Mouse (Mus musculus): ENCODE results near the gene Riox1.
"Not testable (repeated sequence)": the region's sequence is repeated elsewhere in the genome, so short reads cannot be mapped to it uniquely, and the experiment has no call there.

The Riox1 gene

GRCm38 (mm10) chr12:83949776-83950492 is 474 bp upstream of the Riox1 start:
- no peak for DNase-seq (ENCODE audit: low spot score)

GRCm38 (mm10) chr12:83950840-83951701 is 663 bp downstream of the Riox1 start:
- DNase-seq (ENCODE audit: low spot score): peak; percentile 67

GRCm38 (mm10) chr12:83951711-83952575 is 1.5 kb downstream of the Riox1 start:
- no peak for DNase-seq (ENCODE audit: low spot score)

GRCm38 (mm10) chr12:83958278-83958677 is 7.9 kb downstream of the Riox1 start:
- DNase-seq (ENCODE audit: low spot score): no peak

GRCm38 (mm10) chr12:83965235-83965634 is 14.8 kb downstream of the Riox1 start:
- DNase-seq (ENCODE audit: low spot score): no peak

GRCm38 (mm10) chr12:83972117-83972516 is 21.7 kb downstream of the Riox1 start:
- peak; percentile 56 for DNase-seq (ENCODE audit: low spot score)

GRCm38 (mm10) chr12:83978862-83979261 is 28.5 kb downstream of the Riox1 start:
- no peak for DNase-seq (ENCODE audit: low spot score)

- no peak for DNase-seq (ENCODE audit: low spot score)
These were observed 31.2 kb downstream of the Riox1 start for GRCm38 (mm10) chr12:83981615-83982014.

- DNase-seq (ENCODE audit: low spot score): no peak
These were observed 34.3 kb downstream of the Riox1 start, which contains the start of gene Heatr4 for GRCm38 (mm10) chr12:83984752-83985151. TSS of gene Heatr4 (minus strand) at chr12:83984852.

GRCm38 (mm10) chr12:83987242-83987582 is 36.8 kb downstream of the Riox1 start:
- DNase-seq (ENCODE audit: low spot score): peak; percentile 11

- peak; percentile 91 for DNase-seq (ENCODE audit: low spot score)
These were observed 37.4 kb downstream of the Riox1 start, which contains the start of gene Acot2 for GRCm38 (mm10) chr12:83987583-83988441. TSS of gene Acot2 (plus strand) at chr12:83987861.

GRCm38 (mm10) chr12:83988483-83988882 is 38.1 kb downstream of the Riox1 start:
- DNase-seq (ENCODE audit: low spot score): peak; percentile 13

- no peak for DNase-seq (ENCODE audit: low spot score)
These were observed 39.0 kb downstream of the Riox1 start for GRCm38 (mm10) chr12:83989378-83989777.

- DNase-seq (ENCODE audit: low spot score): no peak
These were observed 46.8 kb downstream of the Riox1 start for GRCm38 (mm10) chr12:83997221-83997620.

GRCm38 (mm10) chr12:83998341-83999107 is 48.1 kb downstream of the Riox1 start:
- no peak for DNase-seq (ENCODE audit: low spot score)

GRCm38 (mm10) chr12:83999237-83999636 is 48.8 kb downstream of the Riox1 start:
- not testable (repeated sequence) for DNase-seq (ENCODE audit: low spot score)

GRCm38 (mm10) chr12:84000418-84000817 is 50.0 kb downstream of the Riox1 start:
- no peak for DNase-seq (ENCODE audit: low spot score)
